Mouse (Mus musculus) CH12.LX (cell line): ENCODE results near the gene Rell1.

ENCODE experiments used
- CTCF ChIP-seq, 2 experiments: IDR thresholded peaks in 1 of 2; conservative IDR thresholded peaks in 1 of 2; 2 replicates each; pipeline ENCODE4 v1.5.1; 2011 to 2012; ENCODE audit warnings: low read depth in 2 of 2, low read length in 2 of 2, improper control_type of control experiment in 1 of 2, inconsistent platforms in 1 of 2, mild to moderate bottlenecking in 1 of 2, moderate library complexity in 1 of 2
- EP300 ChIP-seq: IDR thresholded peaks from 2 replicates; pipeline ENCODE4 v1.6.1; 2011; ENCODE audit warnings: low read length, improper control_type of control experiment
- HCFC1 ChIP-seq: IDR thresholded peaks from 2 replicates; pipeline ENCODE4 v1.6.1; 2012; ENCODE audit warnings: low read depth, mild to moderate bottlenecking, inconsistent platforms, low read length, improper control_type of control experiment
- JUN ChIP-seq: IDR thresholded peaks from 2 replicates; pipeline ENCODE4 v1.6.1; 2011; ENCODE audit warnings: low read depth, mild to moderate bottlenecking, low read length, improper control_type of control experiment, moderate library complexity; ENCODE audit not compliant: insufficient read depth
- MAZ ChIP-seq: IDR thresholded peaks from 2 replicates; pipeline ENCODE4 v1.6.1; 2012; ENCODE audit warnings: low read depth, mild to moderate bottlenecking, inconsistent platforms, low read length, improper control_type of control experiment, moderate library complexity
- TBP ChIP-seq: conservative IDR thresholded peaks from 2 replicates; pipeline ENCODE4 v1.6.1; 2011; ENCODE audit warnings: low read depth, low read length, improper control_type of control experiment

GRCm38 (mm10) chr5:63916457-63917139 lies 52.1 kb downstream of the Rell1 start:
- TF ChIP-seq MAZ: no peak
- no peak for TF ChIP-seq TBP
- no peak for TF ChIP-seq EP300
- TF ChIP-seq CTCF (conservative IDR thresholded peaks at IDR 0.05 in 1 of 2, IDR thresholded peaks at IDR 0.05 in 1 of 2; ENCODE audit: low read depth in 2 of 2, low read length in 2 of 2): no peak
- no peak for TF ChIP-seq JUN
- no peak for TF ChIP-seq HCFC1
